Comparison of ENCODE assay signal across 10 mouse cellular contexts in the genomic region with DNA sequence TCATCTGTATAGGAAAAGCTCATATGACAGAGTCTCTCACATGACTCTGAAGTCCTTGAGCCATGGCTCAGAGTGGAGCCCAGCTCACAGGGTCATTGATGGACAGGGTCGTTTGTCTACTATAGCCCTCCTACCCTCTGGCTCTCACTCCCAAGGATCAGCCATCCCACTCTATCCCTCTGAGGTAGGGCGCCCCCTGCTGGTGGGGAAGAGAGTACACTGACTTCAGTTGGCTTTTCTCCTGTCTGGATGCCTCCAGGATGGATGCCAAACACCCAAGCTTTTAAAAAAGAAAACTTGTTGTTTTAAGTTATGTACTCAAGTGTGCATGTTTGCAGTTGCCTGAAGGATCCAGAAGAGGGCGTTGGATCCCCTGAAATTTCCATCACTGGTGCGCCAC.
DNase-seq lines count a peak whose midpoint lies in the region; TF ChIP-seq lines count a peak whose summit lies in the region.
"Had no signal": no experiment of that assay in that cellular context is flagged by ENCODE, and none has a peak within 500 bp of the region (broad histone marks: within the 10 kb centered on the region; RNA-seq: fewer than 3 reads in every experiment).

No protein-coding gene starts in this region.

- H3K9ac ChIP-seq in heart, adult 2 months (ENCODE audit: low read depth, low read length) = no peak overlapping the region
- H3K9ac ChIP-seq: embryonic facial prominence, embryonic 13.5 days; heart, embryonic 12.5 days had no signal

- no peak for TF ChIP-seq EP300 in heart, adult 2 months (IDR thresholded peaks at IDR 0.05; ENCODE audit: insufficient read depth, low read depth, low read length)

- H3K27me3 ChIP-seq in heart, adult 2 months (ENCODE audit: control insufficient read depth, insufficient read depth, low read length) = no peaks in the 10 kb centered on the region
- H3K27me3 ChIP-seq in heart, embryonic 10.5 days (ENCODE audit: insufficient read depth, poor library complexity, severe bottlenecking) = peaks cover 21% of the 10 kb centered on the region
- no peaks in the 10 kb centered on the region for H3K27me3 ChIP-seq in testis, adult 2 months (ENCODE audit: control insufficient read depth, insufficient read depth, low read length)

- DNase-seq in heart, adult 2 months = no peak
- DNase-seq in heart, embryonic 10.5 days (ENCODE audit: low spot score) = no peak
- no peak for DNase-seq in testis, postnatal 14 days (ENCODE audit: low spot score)
- peak; percentile 9 for DNase-seq in c-Kit-negative CD71-positive TER-119-positive erythroid progenitor cells, embryonic 14.5 days (ENCODE audit: low read depth, low spot score)
- DNase-seq in thymus, postnatal 25 days = peak; percentile 17
- no peak for DNase-seq in layer of hippocampus, adult 11-12 months (ENCODE audit: low spot score)
- no peak for DNase-seq in frontal cortex, postnatal 10 days (ENCODE audit: low spot score in 2 of 2)

- H3K9me3 ChIP-seq in heart, embryonic 10.5 days = no peaks in the 10 kb centered on the region
- H3K9me3 ChIP-seq: embryonic facial prominence, embryonic 13.5 days; heart, embryonic 12.5 days had no signal

- no peaks in the 10 kb centered on the region for H3K79me2 ChIP-seq in heart, adult 2 months (replicated peaks; ENCODE audit: control insufficient read depth, insufficient read depth, low read length)

- TF ChIP-seq CTCF in heart, adult 2 months (IDR thresholded peaks at IDR 0.05) = peak; percentile 65
- peak; percentile 73; the same call in 1 of the 2 replicates for TF ChIP-seq CTCF in testis, adult 2 months (IDR thresholded peaks at IDR 0.05; ENCODE audit: control insufficient read depth, insufficient read depth, insufficient replicate concordance, low read depth, low read length)

- no peaks in the 10 kb centered on the region for H3K4me1 ChIP-seq in heart, adult 2 months (ENCODE audit: control insufficient read depth, insufficient read depth, low read length)
- peaks cover 22% of the 10 kb centered on the region for H3K4me1 ChIP-seq in heart, embryonic 10.5 days
- no peaks in the 10 kb centered on the region for H3K4me1 ChIP-seq in testis, adult 2 months (ENCODE audit: control insufficient read depth, insufficient read depth, low read length)
- H3K4me1 ChIP-seq: embryonic facial prominence, embryonic 13.5 days had no signal

- 47% methylated on average over 4 of the region's 4 CpGs for WGBS in heart, adult 2 months
- 47% methylated on average over 4 of the region's 4 CpGs for WGBS in heart, embryonic 10.5 days

- H3K4me3 ChIP-seq in heart, adult 2 months = no peak overlapping the region
- no peak overlapping the region for H3K4me3 ChIP-seq in heart, embryonic 10.5 days
- no peak overlapping the region for H3K4me3 ChIP-seq in testis, adult 2 months (ENCODE audit: control insufficient read depth, low read depth, low read length)
- H3K4me3 ChIP-seq: embryonic facial prominence, embryonic 13.5 days; heart, embryonic 12.5 days had no signal

- no peaks in the 10 kb centered on the region for H3K36me3 ChIP-seq in heart, adult 2 months (ENCODE audit: control insufficient read depth, insufficient read depth, low read length)
- H3K36me3 ChIP-seq in heart, embryonic 10.5 days = no peaks in the 10 kb centered on the region
- no peaks in the 10 kb centered on the region for H3K36me3 ChIP-seq in testis, adult 2 months (ENCODE audit: control insufficient read depth, insufficient read depth, low read length)
- H3K36me3 ChIP-seq: embryonic facial prominence, embryonic 13.5 days; heart, embryonic 12.5 days had no signal

- no peak for TF ChIP-seq POLR2A in heart, adult 2 months (IDR thresholded peaks at IDR 0.05; ENCODE audit: insufficient read depth, low read depth, low read length)
- no peak for TF ChIP-seq POLR2A in testis, adult 2 months (IDR thresholded peaks at IDR 0.05; ENCODE audit: control insufficient read depth, low read depth, low read length)

- intact Hi-C loops in heart, adult 2 months (cut with DNase I) = no loop called here

- no peak overlapping the region for H3K27ac ChIP-seq in heart, adult 2 months
- no peak overlapping the region for H3K27ac ChIP-seq in heart, embryonic 10.5 days
- H3K27ac ChIP-seq in testis, adult 2 months (ENCODE audit: control insufficient read depth, insufficient read depth, low read depth, low read length) = no peak overlapping the region
- H3K27ac ChIP-seq: embryonic facial prominence, embryonic 13.5 days had no signal

Comparison
In these comparisons a context has a peak if more than half of its experiments do, and no peak if none do; other contexts are left out.
1. DNase-seq: peak in c-Kit-negative CD71-positive TER-119-positive erythroid progenitor cells, embryonic 14.5 days (single experiment) and thymus, postnatal 25 days (single experiment); none in heart, adult 2 months (0 of 2), heart, embryonic 10.5 days (single experiment), testis, postnatal 14 days (single experiment), layer of hippocampus, adult 11-12 months (single experiment) and frontal cortex, postnatal 10 days (0 of 2).